Mouse (Mus musculus) MEL (cell line): Measurements from ENCODE around the gene Hoxb9. TPM values are rescaled to one million over a fixed set of nuclear protein-coding genes. Genes with fewer than 3 reads are reported as not detected.

Experiments
- DNase-seq: peaks from one replicate; pipeline ENCODE4 v3.0.0; 2011; ENCODE audit warnings: low read depth, low spot score
- H3K27ac ChIP-seq: 2 replicates; pipeline ENCODE4 v1.5.1; 2012; ENCODE audit warnings: low read depth, mild to moderate bottlenecking, control low read depth, low read length, moderate library complexity; ENCODE audit not compliant: control insufficient read depth
- H3K27me3 ChIP-seq, 2 experiments: fragments of 150-350 bp in 1 of 2; sonication (generic) in 1 of 2; 2 replicates each; pipeline ENCODE4 v1.6.1; 2012; ENCODE audit warnings: low read length in 2 of 2, mild to moderate bottlenecking in 2 of 2, improper control_type of control experiment in 1 of 2, moderate library complexity in 1 of 2; ENCODE audit not compliant: insufficient read depth in 2 of 2, control insufficient read depth in 1 of 2
- H3K36me3 ChIP-seq, 2 experiments: 2 replicates each; pipeline ENCODE4 v1.6.1; 2012 to 2014; ENCODE audit warnings: low read length in 2 of 2, improper control_type of control experiment in 1 of 2, inconsistent platforms in 1 of 2, mild to moderate bottlenecking in 1 of 2; ENCODE audit not compliant: insufficient read depth in 2 of 2, control insufficient read depth in 1 of 2
- H3K4me1 ChIP-seq, 2 experiments: fragments of 150-350 bp in 1 of 2; sonication (generic) in 1 of 2; 2 replicates each; pipeline ENCODE4 v1.6.1; 2012; ENCODE audit warnings: low read length in 2 of 2, improper control_type of control experiment in 1 of 2, mild to moderate bottlenecking in 1 of 2; ENCODE audit not compliant: insufficient read depth in 2 of 2, control insufficient read depth in 1 of 2
- H3K4me3 ChIP-seq, 2 experiments: fragments of 150-350 bp in 1 of 2; sonication (generic) in 1 of 2; 2 replicates each; pipeline ENCODE4 v1.5.1; 2012; ENCODE audit warnings: low read depth in 2 of 2, low read length in 2 of 2, mild to moderate bottlenecking in 2 of 2, moderate library complexity in 2 of 2, control low read depth in 1 of 2, improper control_type of control experiment in 1 of 2; ENCODE audit not compliant: control insufficient read depth in 1 of 2, insufficient read depth in 1 of 2
- H3K79me2 ChIP-seq: 2 replicates; pipeline ENCODE4 v1.6.1; 2012; ENCODE audit warnings: mild to moderate bottlenecking, low read length, moderate library complexity; ENCODE audit not compliant: control insufficient read depth, poor library complexity, insufficient read depth
- H3K9ac ChIP-seq: 2 replicates; pipeline ENCODE4 v1.6.1; 2012; ENCODE audit warnings: low read depth, mild to moderate bottlenecking, control low read depth, low read length, moderate library complexity; ENCODE audit not compliant: control insufficient read depth, poor library complexity, severe bottlenecking
- H3K9me3 ChIP-seq: fragments of 150-350 bp; sonication (generic); replicated peaks from 2 replicates; pipeline ENCODE4 v1.6.1; 2012; ENCODE audit warnings: mild to moderate bottlenecking, low read length, improper control_type of control experiment, moderate library complexity; ENCODE audit not compliant: insufficient read depth
- CTCF ChIP-seq, 3 experiments: IDR thresholded peaks in 2 of 3; conservative IDR thresholded peaks in 1 of 3; 2 replicates each; pipeline ENCODE4 v1.5.1; 2011 to 2012; ENCODE audit warnings: low read length in 3 of 3, low read depth in 2 of 3, mild to moderate bottlenecking in 2 of 3, improper control_type of control experiment in 1 of 3, inconsistent platforms in 1 of 3, mixed read lengths in 1 of 3, moderate library complexity in 1 of 3; ENCODE audit not compliant: control insufficient read depth in 1 of 3, insufficient read depth in 1 of 3, poor library complexity in 1 of 3, severe bottlenecking in 1 of 3
- E2F4 ChIP-seq: IDR thresholded peaks from 2 replicates; pipeline ENCODE4 v1.6.1; 2011; ENCODE audit warnings: low read depth, low read length, improper control_type of control experiment, borderline replicate concordance
- ELF1 ChIP-seq: IDR thresholded peaks from 2 replicates; pipeline ENCODE4 v1.6.1; 2014; ENCODE audit warnings: low read depth, mild to moderate bottlenecking, inconsistent platforms, low read length, improper control_type of control experiment, moderate library complexity
- EP300 ChIP-seq, 2 experiments: IDR thresholded peaks; 2 replicates each; pipeline ENCODE4 v1.6.1; 2011; ENCODE audit warnings: improper control_type of control experiment in 2 of 2, low read length in 2 of 2, low read depth in 1 of 2, mild to moderate bottlenecking in 1 of 2
- GATA1 ChIP-seq: IDR thresholded peaks from 2 replicates; pipeline ENCODE4 v1.6.1; 2011; ENCODE audit warnings: low read depth, low read length, improper control_type of control experiment
- HCFC1 ChIP-seq: IDR thresholded peaks from 2 replicates; pipeline ENCODE4 v1.6.1; 2012; ENCODE audit warnings: low read depth, mild to moderate bottlenecking, inconsistent platforms, low read length, improper control_type of control experiment, moderate library complexity
- JUND ChIP-seq: IDR thresholded peaks from 2 replicates; pipeline ENCODE4 v1.6.1; 2011; ENCODE audit warnings: low read depth, mild to moderate bottlenecking, improper control_type of control experiment, low read length
- MAX ChIP-seq: IDR thresholded peaks from 2 replicates; pipeline ENCODE4 v1.6.1; 2011; ENCODE audit warnings: low read length, improper control_type of control experiment
- MAZ ChIP-seq: IDR thresholded peaks from 2 replicates; pipeline ENCODE4 v1.6.1; 2012; ENCODE audit warnings: low read depth, mild to moderate bottlenecking, inconsistent platforms, low read length, improper control_type of control experiment
- MEF2A ChIP-seq: IDR thresholded peaks from 2 replicates; pipeline ENCODE4 v1.6.1; 2014; ENCODE audit warnings: low read depth, mild to moderate bottlenecking, inconsistent platforms, low read length, improper control_type of control experiment; ENCODE audit not compliant: poor library complexity, insufficient replicate concordance, severe bottlenecking; ENCODE audit errors: extremely low read depth
- MYC ChIP-seq: IDR thresholded peaks from 2 replicates; pipeline ENCODE4 v1.6.1; 2011; ENCODE audit warnings: low read depth, mild to moderate bottlenecking, low read length, improper control_type of control experiment, moderate library complexity
- NELFE ChIP-seq: IDR thresholded peaks from 2 replicates; pipeline ENCODE4 v1.6.1; 2011; ENCODE audit warnings: low read depth, low read length, improper control_type of control experiment
- NRF1 ChIP-seq: IDR thresholded peaks from 2 replicates; pipeline ENCODE4 v1.6.1; 2014; ENCODE audit warnings: low read depth, mild to moderate bottlenecking, inconsistent platforms, low read length, improper control_type of control experiment, moderate library complexity; ENCODE audit not compliant: poor library complexity, insufficient read depth, severe bottlenecking
- POLR2AphosphoS2 ChIP-seq: IDR thresholded peaks from 2 replicates; pipeline ENCODE4 v1.6.1; 2011; ENCODE audit warnings: low read length, improper control_type of control experiment
- POLR2AphosphoS5 ChIP-seq: IDR thresholded peaks from 2 replicates; pipeline ENCODE4 v1.6.1; 2012; ENCODE audit warnings: low read depth, borderline replicate concordance, mild to moderate bottlenecking, inconsistent platforms, low read length, moderate library complexity, mixed read lengths
- RAD21 ChIP-seq: IDR thresholded peaks from 2 replicates; pipeline ENCODE4 v1.6.1; 2011; ENCODE audit warnings: mild to moderate bottlenecking, low read depth, low read length, improper control_type of control experiment
- RCOR1 ChIP-seq: IDR thresholded peaks from 2 replicates; pipeline ENCODE4 v1.6.1; 2012; ENCODE audit warnings: low read depth, mild to moderate bottlenecking, inconsistent platforms, low read length, improper control_type of control experiment
- SIN3A ChIP-seq: IDR thresholded peaks from 2 replicates; pipeline ENCODE4 v1.6.1; 2012; ENCODE audit warnings: low read length, improper control_type of control experiment, inconsistent platforms
- SMC3 ChIP-seq: IDR thresholded peaks from 2 replicates; pipeline ENCODE4 v1.6.1; 2011; ENCODE audit warnings: low read depth, low read length, improper control_type of control experiment
- TBP ChIP-seq: IDR thresholded peaks from 2 replicates; pipeline ENCODE4 v1.8.0; 2011; ENCODE audit warnings: low read depth, low read length, improper control_type of control experiment
- UBTF ChIP-seq: IDR thresholded peaks from 2 replicates; pipeline ENCODE4 v1.6.1; 2012; ENCODE audit warnings: low read depth, mild to moderate bottlenecking, inconsistent platforms, low read length, improper control_type of control experiment, moderate library complexity, borderline replicate concordance; ENCODE audit not compliant: insufficient read depth
- USF1 ChIP-seq: IDR thresholded peaks from 2 replicates; pipeline ENCODE4 v1.6.1; 2014; ENCODE audit warnings: low read depth, mild to moderate bottlenecking, inconsistent platforms, low read length, improper control_type of control experiment, moderate library complexity
- USF2 ChIP-seq, 2 experiments: IDR thresholded peaks; 2 replicates each; pipeline ENCODE4 v1.6.1; 2011 to 2012; ENCODE audit warnings: improper control_type of control experiment in 2 of 2, low read length in 2 of 2, borderline replicate concordance in 1 of 2, inconsistent platforms in 1 of 2, low read depth in 1 of 2, mild to moderate bottlenecking in 1 of 2; ENCODE audit not compliant: insufficient read depth in 1 of 2
- ZC3H11A ChIP-seq: IDR thresholded peaks from 2 replicates; pipeline ENCODE4 v1.6.1; 2012; ENCODE audit warnings: low read depth, mild to moderate bottlenecking, inconsistent platforms, low read length, improper control_type of control experiment
- ZKSCAN1 ChIP-seq: IDR thresholded peaks from 2 replicates; pipeline ENCODE4 v1.6.1; 2012; ENCODE audit warnings: low read depth, mild to moderate bottlenecking, inconsistent platforms, low read length, improper control_type of control experiment, moderate library complexity
- polyA plus RNA-seq, 2 experiments: library from polyadenylated mRNA; stranded (reverse) in 1 of 2; unstranded in 1 of 2; fragments of >175 nt in 1 of 2; fragments of >200 nt in 1 of 2; gene quantifications; 2 replicates each; pipeline versions ENCODE4 v1.2.1 to v1.2.4; 2012; ENCODE audit warnings: low replicate concordance in 2 of 2, low read depth in 1 of 2; ENCODE audit not compliant: insufficient read length in 2 of 2, insufficient read depth in 1 of 2, missing spikeins in 1 of 2
- total RNA-seq: library from RNA; depleted of rRNA; stranded (reverse); fragments of 300-350 nt; gene quantifications from 2 replicates; pipeline ENCODE4 v1.2.3, GENCODE M21; 2012

Hoxb9 gene
- total and polyA plus RNA-seq, 3 experiments = not detected

DNA sequence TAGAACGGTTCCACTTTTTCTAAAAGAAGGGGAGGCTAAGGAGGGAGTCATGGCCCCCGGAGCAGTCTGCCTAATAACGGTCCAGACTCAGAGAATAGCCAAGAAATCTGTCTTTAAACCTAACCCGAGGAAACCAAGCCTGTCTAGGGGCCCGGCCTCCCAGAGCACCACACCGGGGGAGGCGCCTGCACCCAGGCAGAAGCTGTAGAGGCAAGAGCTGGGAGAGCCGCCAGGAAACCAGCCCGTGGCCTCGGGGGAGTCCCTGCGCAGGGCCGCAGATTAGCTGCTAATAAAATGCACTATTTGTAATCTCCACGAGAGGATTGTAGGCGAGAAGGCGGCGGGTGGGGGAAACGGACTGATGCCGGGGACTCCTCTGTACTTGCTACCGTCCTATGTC lies 1.4 kb upstream of the Hoxb9 start:
- Histone ChIP-seq H3K4me1 (no peaks in the 10 kb centered on the region), H3K36me3 (no peaks in the 10 kb centered on the region), H3K9me3 (no peaks in the 10 kb centered on the region), H3K27ac (no peak overlapping the region), H3K9ac (no peak overlapping the region), H3K4me3 (no peak overlapping the region), H3K79me2 (no peaks in the 10 kb centered on the region), H3K27me3 (peaks cover 9 to 13% of the 10 kb centered on the region in 2 experiments)
- TF ChIP-seq MEF2A (no peak), RCOR1 (no peak), POLR2AphosphoS2 (no peak), UBTF (no peak), USF2 (IDR thresholded peaks at IDR 0.05; ENCODE audit: borderline replicate concordance in 1 of 2, insufficient read depth in 1 of 2, low read depth in 1 of 2, low read length in 2 of 2) (no peak), POLR2AphosphoS5 (no peak), JUND (no peak), GATA1 (no peak), RAD21 (no peak), EP300 (IDR thresholded peaks at IDR 0.05; ENCODE audit: low read depth in 1 of 2, low read length in 2 of 2) (no peak), E2F4 (no peak), NRF1 (no peak)
- DNase-seq = no peak

DNA sequence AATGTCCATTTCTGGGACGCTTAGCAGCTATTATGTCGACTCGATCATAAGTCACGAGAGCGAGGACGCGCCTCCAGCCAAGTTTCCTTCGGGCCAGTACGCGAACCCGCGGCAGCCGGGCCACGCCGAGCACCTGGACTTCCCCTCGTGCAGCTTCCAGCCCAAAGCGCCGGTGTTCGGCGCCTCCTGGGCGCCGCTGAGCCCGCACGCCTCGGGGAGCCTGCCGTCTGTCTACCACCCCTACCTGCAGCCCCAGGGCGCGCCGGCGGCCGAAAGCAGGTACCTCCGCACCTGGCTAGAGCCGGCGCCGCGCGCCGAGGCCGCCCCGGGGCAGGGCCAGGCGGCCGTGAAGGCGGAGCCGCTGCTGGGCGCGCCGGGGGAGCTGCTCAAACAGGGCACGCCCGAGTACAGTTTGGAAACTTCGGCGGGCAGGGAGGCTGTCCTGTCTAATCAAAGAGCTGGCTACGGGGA lies 319 bp downstream of the Hoxb9 start:
- no peak for DNase-seq
- Histone ChIP-seq H3K27ac (no peak overlapping the region), H3K9me3 (no peaks in the 10 kb centered on the region), H3K4me3 (no peak overlapping the region), H3K4me1 (no peaks in the 10 kb centered on the region), H3K27me3 (peaks cover 10 to 13% of the 10 kb centered on the region in 2 experiments), H3K9ac (no peak overlapping the region), H3K79me2 (no peaks in the 10 kb centered on the region), H3K36me3 (no peaks in the 10 kb centered on the region)
- TF ChIP-seq MEF2A (no peak), ZC3H11A (no peak), MYC (no peak), NELFE (no peak), CTCF (IDR thresholded peaks at IDR 0.05 in 2 of 3, conservative IDR thresholded peaks at IDR 0.05 in 1 of 3; ENCODE audit: control insufficient read depth in 1 of 3, insufficient read depth in 1 of 3, low read depth in 2 of 3, low read length in 3 of 3, poor library complexity in 1 of 3, severe bottlenecking in 1 of 3) (no peak), HCFC1 (no peak), SMC3 (no peak), MAX (no peak), TBP (no peak), POLR2AphosphoS5 (no peak), SIN3A (no peak), ELF1 (no peak), MAZ (no peak), ZKSCAN1 (no peak), USF1 (no peak), USF2 (IDR thresholded peaks at IDR 0.05; ENCODE audit: borderline replicate concordance in 1 of 2, insufficient read depth in 1 of 2, low read depth in 1 of 2, low read length in 2 of 2) (no peak)
